Mouse (Mus musculus) kidney, embryonic 14.5 days (tissue): ENCODE data around the gene Exosc5. TPM values are rescaled to one million over a fixed set of nuclear protein-coding genes. Genes with fewer than 3 reads are reported as not detected.
A peak's percentile ranks its signal among the peaks of the same experiment; 100 is the strongest.

Experiments
- ATAC-seq: fragments of 200-750 bp; cut with Nextera tagmentation; 2 replicates; pipeline ENCODE4 v1.8.0; 2017; ENCODE audit warnings: moderate number of reproducible peaks, mild to moderate bottlenecking, moderate TSS enrichment, moderate library complexity; ENCODE audit not compliant: low FRiP score, low TSS enrichment
- H3K27ac ChIP-seq: fragments of 300-500 bp; sonication (generic); 2 replicates; pipeline ENCODE4 v1.5.1; 2014; ENCODE audit warnings: low read depth, mild to moderate bottlenecking, low read length, moderate library complexity, mixed read lengths
- H3K27me3 ChIP-seq: fragments of 300-500 bp; sonication (generic); 2 replicates; pipeline ENCODE4 v1.6.1; 2014; ENCODE audit warnings: mild to moderate bottlenecking, low read length; ENCODE audit not compliant: control insufficient read depth, insufficient read depth
- H3K36me3 ChIP-seq: fragments of 300-500 bp; sonication (generic); 2 replicates; pipeline ENCODE4 v1.6.1; 2014; ENCODE audit warnings: low read length, mixed read lengths; ENCODE audit not compliant: control insufficient read depth, insufficient read depth
- H3K4me1 ChIP-seq: fragments of 300-500 bp; sonication (generic); 2 replicates; pipeline ENCODE4 v1.6.1; 2014; ENCODE audit warnings: low read length, mixed read lengths; ENCODE audit not compliant: control insufficient read depth, insufficient read depth
- H3K4me2 ChIP-seq: fragments of 300-500 bp; sonication (generic); replicated peaks from 2 replicates; pipeline ENCODE4 v1.6.1; 2014; ENCODE audit warnings: low read depth, mild to moderate bottlenecking, low read length
- H3K4me3 ChIP-seq: fragments of 300-500 bp; sonication (generic); 2 replicates; pipeline ENCODE4 v1.5.1; 2014; ENCODE audit warnings: mild to moderate bottlenecking, low read length
- H3K9ac ChIP-seq: fragments of 300-500 bp; sonication (generic); 2 replicates; pipeline ENCODE4 v1.6.1; 2014; ENCODE audit warnings: low read depth, mild to moderate bottlenecking, low read length, moderate library complexity
- H3K9me3 ChIP-seq: fragments of 300-500 bp; sonication (generic); 2 replicates; pipeline ENCODE4 v1.6.1; 2016; ENCODE audit warnings: low read length; ENCODE audit not compliant: control insufficient read depth
- WGBS: fragments of 180-500 bp; shearing (Covaris S2); extraction: QIAGEN DNeasy Blood & Tissue Kit; methylation state at CpG from one replicate; pipeline ENCODE4 v1.1.7; 2014; 5-methylcytosine and 5-hydroxymethylcytosine counted together
- polyA plus RNA-seq: library from polyadenylated mRNA; unstranded; fragments of >200 nt; fragmentation: Nextera tagmentation; extraction: Ambion mirVana; gene quantifications from 2 replicates; pipeline ENCODE4 v1.2.1, GENCODE M21; 2014

Gene Exosc5
- polyA plus RNA-seq, 1 experiment from 2014 or later, result 93.5 TPM

DNA sequence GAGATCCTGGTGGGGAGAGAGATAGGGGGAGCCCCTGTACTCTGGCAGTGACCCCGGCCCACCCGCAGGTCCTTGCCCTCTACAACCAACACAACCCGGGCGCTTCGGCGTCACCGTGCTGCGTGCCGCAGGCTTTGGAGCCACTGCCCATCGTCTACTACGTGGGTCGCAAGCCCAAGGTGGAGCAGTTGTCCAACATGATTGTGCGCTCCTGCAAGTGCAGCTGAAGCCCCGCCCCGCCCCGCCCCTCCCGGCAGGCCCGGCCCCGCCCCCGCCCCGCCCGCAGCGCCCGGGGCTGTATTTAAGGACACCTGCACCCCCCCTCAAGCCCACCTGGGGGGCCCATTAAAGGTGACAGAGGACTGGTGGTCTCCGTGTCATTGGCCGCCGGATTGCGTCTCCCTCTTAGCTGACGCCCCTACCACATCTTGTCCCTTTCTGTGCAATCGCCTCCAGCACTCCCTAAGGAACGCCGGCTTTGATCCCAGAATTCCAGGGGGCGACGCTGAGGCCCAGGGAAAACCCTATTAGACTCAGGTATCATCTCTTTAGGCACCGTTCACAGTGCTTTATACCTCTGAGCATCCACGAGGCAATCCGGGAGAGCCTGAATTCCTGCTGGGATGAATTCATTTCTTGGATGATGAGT is 45.9 kb downstream of the Exosc5 start:
- 18% methylated on average over 20 of the region's 37 CpGs for WGBS
- Histone ChIP-seq H3K27ac (no peak overlapping the region), H3K27me3 (peaks cover 5% of the 10 kb centered on the region; the same call in 1 of the 2 replicates), H3K4me2 (peak overlapping the region; percentile 49), H3K9ac (no peak overlapping the region), H3K4me3 (peak overlapping the region; percentile 22), H3K36me3 (no peaks in the 10 kb centered on the region), H3K4me1 (peaks cover 17% of the 10 kb centered on the region; the same call in 1 of the 2 replicates), H3K9me3 (0 out of 2 replicates have a peak, but pooled peaks cover 3% of the 10 kb centered on the region)
- ATAC-seq, result peak; percentile 37

DNA sequence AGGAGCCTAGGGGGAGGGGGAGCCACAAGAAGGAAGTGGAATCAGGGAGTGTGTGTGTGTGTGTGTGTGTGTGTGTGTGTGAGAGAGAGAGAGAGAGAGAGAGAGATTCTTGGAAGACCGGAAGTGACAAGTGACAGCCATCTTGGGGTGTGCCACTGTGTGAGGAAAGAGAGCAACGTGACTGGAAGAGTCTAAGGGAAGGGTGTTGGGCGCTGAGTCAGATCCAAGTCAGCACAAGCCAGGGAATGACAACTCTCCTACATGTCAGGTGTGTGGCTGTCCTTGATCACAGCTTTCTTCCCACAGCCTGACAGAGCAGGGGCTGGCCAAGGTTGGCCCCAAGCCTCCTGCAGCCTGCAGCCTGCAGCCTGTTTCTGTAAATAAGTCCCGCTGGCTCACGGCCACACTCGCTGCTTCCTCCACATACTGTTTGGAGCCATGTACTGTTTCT is 46.9 kb downstream of the Exosc5 start:
- H3K4me1 ChIP-seq, result peaks cover 24% of the 10 kb centered on the region
- peaks cover 5% of the 10 kb centered on the region; the same call in 1 of the 2 replicates for H3K27me3 ChIP-seq
- H3K36me3 ChIP-seq, result no peaks in the 10 kb centered on the region
- no peak overlapping the region for H3K4me2 ChIP-seq
- H3K4me3 ChIP-seq, result no peak overlapping the region
- H3K27ac ChIP-seq, result no peak overlapping the region
- WGBS, result 73% methylated on average over 6 of the region's 6 CpGs
- no peak overlapping the region for H3K9ac ChIP-seq
- ATAC-seq, result no peak
- 0 out of 2 replicates have a peak, but pooled peaks cover 3% of the 10 kb centered on the region for H3K9me3 ChIP-seq

DNA sequence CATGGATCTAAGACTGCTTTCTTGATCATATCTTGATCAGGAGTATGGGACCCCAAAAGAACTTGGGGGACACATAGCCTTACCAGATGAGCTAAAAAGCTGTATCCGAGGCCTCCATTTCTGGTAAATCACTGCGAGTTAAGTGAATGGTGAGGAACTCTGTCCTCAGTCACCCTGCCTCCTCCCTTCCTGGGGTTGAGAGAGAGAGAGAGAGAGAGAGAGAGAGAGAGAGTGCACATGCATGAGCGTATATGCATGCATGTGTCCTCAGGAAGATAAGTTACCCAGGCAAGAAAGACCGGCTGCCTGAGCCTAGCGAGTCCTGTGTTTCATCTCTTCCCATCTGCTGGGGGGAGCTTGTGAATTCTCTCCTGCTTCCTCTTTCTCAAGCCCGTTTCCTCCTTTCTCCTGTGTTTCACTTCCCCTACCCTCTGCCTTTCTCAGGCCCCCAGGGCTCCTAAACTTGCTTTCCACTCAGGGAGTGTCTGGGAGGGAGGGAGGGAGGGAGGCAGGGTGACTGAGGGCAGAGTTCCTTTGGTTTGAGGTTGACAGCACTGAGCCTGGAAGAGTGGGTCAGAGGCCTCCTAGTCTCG is 47.7 kb downstream of the Exosc5 start:
- no peak overlapping the region for H3K4me2 ChIP-seq
- peak overlapping the region; percentile 32; the same call in 1 of the 2 replicates for H3K27ac ChIP-seq
- WGBS, result 37% methylated on average over 7 of the region's 7 CpGs
- H3K4me1 ChIP-seq, result peaks cover 30% of the 10 kb centered on the region
- H3K4me3 ChIP-seq, result no peak overlapping the region
- ATAC-seq, result no peak
- peaks cover 5% of the 10 kb centered on the region; the same call in 1 of the 2 replicates for H3K27me3 ChIP-seq
- H3K9me3 ChIP-seq, result 0 out of 2 replicates have a peak, but pooled peaks cover 3% of the 10 kb centered on the region
- no peaks in the 10 kb centered on the region for H3K36me3 ChIP-seq
- no peak overlapping the region for H3K9ac ChIP-seq

DNA sequence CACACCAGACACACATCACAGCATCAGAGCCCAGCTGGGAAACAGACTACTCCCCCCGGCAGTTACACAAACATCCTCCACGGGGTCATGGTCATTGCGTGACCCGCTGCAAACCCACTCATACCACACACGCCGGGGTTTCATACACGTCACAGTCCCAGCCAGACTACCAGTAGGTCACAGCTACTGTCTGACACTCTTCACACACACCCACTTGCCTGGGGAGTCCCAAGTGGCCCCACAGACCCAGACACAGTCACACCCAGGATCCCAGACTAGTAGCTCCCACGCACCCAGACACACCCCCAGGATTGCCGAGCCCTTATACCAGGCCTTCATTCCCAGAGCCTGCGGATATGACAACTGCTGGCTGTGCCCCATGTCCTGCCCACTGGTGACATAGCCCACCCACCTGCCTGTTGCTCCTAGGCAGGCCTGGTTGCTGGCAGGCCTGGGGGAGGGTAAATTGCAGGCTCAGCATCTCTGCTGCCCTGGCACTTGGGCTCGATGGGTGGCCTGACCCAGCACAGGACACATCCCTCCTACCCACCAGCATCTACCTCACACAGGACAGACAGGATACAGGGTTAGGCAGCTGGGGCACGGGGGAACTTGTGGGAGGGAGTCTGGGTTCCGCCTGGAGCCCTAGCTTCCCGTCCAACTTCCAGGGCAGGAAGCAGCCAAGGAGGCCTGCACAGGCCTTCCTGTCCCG is 48.8 kb downstream of the Exosc5 start:
- 19% methylated on average over 15 of the region's 15 CpGs for WGBS
- no peak overlapping the region for H3K4me2 ChIP-seq
- H3K4me1 ChIP-seq, result peaks cover 30% of the 10 kb centered on the region

DNA sequence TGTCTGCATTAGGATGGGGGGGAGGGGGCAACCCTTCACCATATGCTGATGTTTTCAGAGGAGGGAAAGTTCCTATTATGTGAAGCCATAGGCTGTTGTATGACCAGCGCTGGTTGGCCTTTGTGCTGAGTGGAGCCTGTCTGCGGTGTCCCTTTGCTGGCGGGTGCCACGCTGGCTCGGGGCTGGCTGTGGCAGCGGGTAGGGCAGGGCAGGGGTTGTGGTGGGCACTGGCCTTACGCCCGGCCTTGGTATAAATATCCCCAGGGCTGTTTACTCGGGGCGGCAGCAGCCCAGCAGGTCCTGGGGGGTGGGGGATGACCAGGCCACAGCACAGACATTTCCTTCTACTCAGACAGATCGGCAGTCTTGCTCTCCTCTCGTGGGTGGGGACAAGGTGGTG is 51.0 kb downstream of the Exosc5 start:
- Histone ChIP-seq H3K27me3 (no peaks in the 10 kb centered on the region), H3K27ac (no peak overlapping the region), H3K9me3 (no peaks in the 10 kb centered on the region), H3K9ac (peak overlapping the region; percentile 28; the same call in 1 of the 2 replicates), H3K4me2 (no peak overlapping the region), H3K4me1 (peaks cover 25% of the 10 kb centered on the region), H3K36me3 (peaks cover 27% of the 10 kb centered on the region), H3K4me3 (no peak overlapping the region)
- WGBS, result 10% methylated on average over 11 of the region's 12 CpGs
- ATAC-seq, result no peak

More for the DNA sequence above, 48.8 kb downstream of the Exosc5 start:
- Histone ChIP-seq H3K9me3 (no peaks in the 10 kb centered on the region), H3K27me3 (peaks cover 5% of the 10 kb centered on the region; the same call in 1 of the 2 replicates), H3K27ac (peak overlapping the region; percentile 32; the same call in 1 of the 2 replicates), H3K36me3 (peaks cover 5% of the 10 kb centered on the region), H3K9ac (no peak overlapping the region), H3K4me3 (no peak overlapping the region)
- peak; percentile 25 for ATAC-seq

DNA sequence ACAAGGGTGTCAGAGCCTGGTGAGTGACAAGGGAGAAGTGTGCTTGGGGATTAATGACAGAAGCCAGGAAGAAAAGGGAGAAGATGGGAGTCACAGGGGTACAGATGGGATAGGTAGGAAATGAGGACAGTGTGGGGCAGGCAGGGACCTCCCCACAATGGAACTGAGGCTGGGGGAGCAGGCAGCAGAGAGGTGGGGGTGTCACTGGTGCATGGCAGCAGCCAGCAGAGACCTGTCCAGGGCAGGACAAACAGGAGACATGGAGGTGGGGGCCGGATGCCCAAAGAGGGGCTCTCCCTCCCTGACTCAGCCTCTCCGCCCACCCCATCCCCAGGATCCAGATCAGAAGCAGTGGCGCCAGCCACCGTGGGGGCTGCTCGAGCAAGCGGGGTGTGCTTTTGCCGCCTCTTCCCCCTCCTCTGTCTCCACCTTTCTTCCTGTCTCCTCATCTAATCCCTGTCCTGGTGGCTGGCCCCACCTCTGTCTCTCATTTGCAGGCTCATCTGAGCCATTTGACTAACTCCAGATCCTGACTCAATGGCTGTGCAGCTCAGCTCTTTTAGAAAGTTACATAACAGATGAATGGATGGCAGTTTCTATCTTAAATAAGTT is 51.7 kb downstream of the Exosc5 start:
- H3K4me3 ChIP-seq, result no peak overlapping the region
- 10% methylated on average over 6 of the region's 7 CpGs for WGBS
- H3K27me3 ChIP-seq, result no peaks in the 10 kb centered on the region
- H3K4me2 ChIP-seq, result 0 out of 2 replicates have a peak overlapping the region, but pooled peaks have one; percentile 1
- H3K9ac ChIP-seq, result no peak overlapping the region
- H3K9me3 ChIP-seq, result no peaks in the 10 kb centered on the region
- peaks cover 34% of the 10 kb centered on the region for H3K36me3 ChIP-seq
- H3K27ac ChIP-seq, result no peak overlapping the region; the same call in 1 of the 2 replicates
- peaks cover 23% of the 10 kb centered on the region for H3K4me1 ChIP-seq
- ATAC-seq, result peak; percentile 24; the same call in 1 of the 2 replicates

DNA sequence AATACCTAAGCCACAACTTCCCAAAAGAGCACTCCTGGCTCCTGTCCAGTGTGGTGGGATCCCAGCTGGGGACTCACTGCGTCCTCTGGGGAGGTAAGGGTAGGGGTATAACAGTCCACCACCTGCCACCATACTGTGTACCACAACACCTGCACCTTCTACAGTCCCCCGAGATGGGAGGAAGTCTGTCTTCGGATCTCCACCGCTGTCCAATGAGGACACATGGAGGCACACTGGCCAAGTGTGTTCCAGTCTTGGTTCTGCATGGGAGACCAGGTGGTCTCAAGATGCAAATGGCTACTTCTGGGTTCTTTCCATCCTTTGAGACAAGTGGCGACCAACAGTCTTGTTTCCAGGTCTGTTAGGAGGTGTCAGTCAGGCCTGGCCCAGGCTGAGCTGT is 52.2 kb downstream of the Exosc5 start:
- Histone ChIP-seq H3K27me3 (no peaks in the 10 kb centered on the region), H3K27ac (peak overlapping the region; percentile 11; the same call in 1 of the 2 replicates), H3K4me2 (no peak overlapping the region), H3K9me3 (no peaks in the 10 kb centered on the region), H3K9ac (no peak overlapping the region), H3K4me1 (peaks cover 23% of the 10 kb centered on the region), H3K36me3 (peaks cover 39% of the 10 kb centered on the region), H3K4me3 (no peak overlapping the region)
- 74% methylated on average over 5 of the region's 5 CpGs for WGBS
- ATAC-seq, result no peak

DNA sequence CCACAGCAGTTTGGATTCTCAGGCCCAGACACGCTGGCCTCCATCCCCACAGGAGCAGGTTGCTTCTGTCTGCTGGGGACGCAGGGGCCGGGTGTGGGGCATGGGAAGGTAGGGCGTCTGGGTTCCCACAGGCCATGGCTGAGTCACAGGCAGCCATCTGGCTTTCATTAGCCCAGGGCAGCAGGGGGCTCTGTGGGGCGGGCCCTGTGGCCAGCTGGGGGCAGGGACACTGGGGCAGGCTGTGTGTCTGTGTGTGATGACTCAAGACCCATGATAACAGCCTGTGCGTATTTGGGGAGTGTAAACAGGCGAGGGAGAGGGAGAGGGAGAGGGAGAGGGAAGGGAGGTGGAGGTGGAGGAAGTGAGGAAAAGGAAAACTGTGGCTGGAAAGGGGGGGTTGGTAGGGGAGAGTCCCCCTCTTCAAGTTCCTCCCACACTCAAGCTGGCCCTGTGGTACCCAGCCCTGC is 52.8 kb downstream of the Exosc5 start:
- no peak overlapping the region for H3K9ac ChIP-seq
- H3K4me2 ChIP-seq, result no peak overlapping the region
- 28% methylated on average over 7 of the region's 7 CpGs for WGBS
- H3K4me3 ChIP-seq, result no peak overlapping the region
- peaks cover 23% of the 10 kb centered on the region for H3K4me1 ChIP-seq
- no peaks in the 10 kb centered on the region for H3K27me3 ChIP-seq
- H3K27ac ChIP-seq, result no peak overlapping the region
- no peaks in the 10 kb centered on the region for H3K9me3 ChIP-seq
- H3K36me3 ChIP-seq, result peaks cover 43% of the 10 kb centered on the region
- ATAC-seq, result 0 out of 2 replicates have a peak, but pooled peaks have one; percentile 5
